ENCODE assay signal across 11 mouse cellular contexts in the genomic region with DNA sequence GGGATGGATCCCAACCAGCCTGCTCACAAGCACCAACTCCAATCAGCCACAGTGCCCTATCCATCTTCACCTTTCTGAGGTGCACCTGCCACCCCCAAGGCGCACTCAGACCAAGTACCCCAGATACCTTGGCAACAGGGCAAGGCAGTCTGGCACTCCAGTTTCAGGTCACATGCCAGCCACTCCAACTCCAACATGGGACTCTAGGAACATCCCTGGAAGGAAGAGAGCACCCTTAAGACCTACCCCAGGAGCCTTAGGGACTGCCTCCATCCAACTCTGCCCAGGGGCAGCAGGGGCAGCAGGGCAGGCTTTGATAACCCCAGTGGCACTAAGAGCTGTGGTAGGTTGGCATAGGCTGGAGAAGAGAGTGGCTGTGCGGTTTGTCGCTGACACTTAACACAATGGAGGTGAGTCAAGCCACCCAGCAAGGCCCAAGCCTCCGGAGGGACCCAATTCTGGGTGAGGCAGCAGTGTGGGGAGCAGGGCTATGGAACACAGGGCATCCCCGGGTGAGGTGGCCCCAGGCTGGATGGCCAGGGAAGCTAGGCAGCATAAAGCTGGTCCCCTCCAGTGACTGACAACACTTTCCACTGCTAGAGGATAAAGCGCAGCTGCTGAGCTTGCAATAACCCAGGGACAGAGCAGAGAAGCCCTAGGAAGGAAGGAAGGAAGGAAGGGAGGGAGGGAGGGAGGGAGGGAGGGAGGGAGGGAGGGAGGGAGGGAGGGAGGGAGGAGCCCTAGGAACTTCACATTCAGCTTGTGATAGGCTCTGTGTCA. TPM values are rescaled to one million over a fixed set of nuclear protein-coding genes. Genes with fewer than 3 reads are reported as not detected.
DNase-seq lines count a peak whose midpoint lies in the region; ATAC-seq and TF ChIP-seq lines count a peak whose summit lies in the region.
"Had no signal": no experiment of that assay in that cellular context is flagged by ENCODE, and none has a peak within 500 bp of the region (broad histone marks: within the 10 kb centered on the region; RNA-seq: fewer than 3 reads in every experiment).

No protein-coding gene starts in this region.

- 47% methylated on average over 6 of the region's 6 CpGs for WGBS in cerebellum, adult 2 months
- 71% methylated on average over 6 of the region's 6 CpGs for WGBS in kidney, embryonic 14.5 days
- WGBS in midbrain, embryonic 14.5 days: 76% methylated on average over 6 of the region's 6 CpGs
- WGBS in midbrain, embryonic 11.5 days: 78% methylated on average over 6 of the region's 6 CpGs
- 52% methylated on average over 5 of the region's 6 CpGs for WGBS in macrophage (ENCODE audit: missing documents)

- H3K4me2 ChIP-seq in kidney, embryonic 14.5 days (replicated peaks; ENCODE audit: low read depth, low read length): no peak overlapping the region
- no peak overlapping the region for H3K4me2 ChIP-seq in midbrain, embryonic 14.5 days (ENCODE audit: low read length)
- H3K4me2 ChIP-seq in midbrain, embryonic 11.5 days: no peak overlapping the region

- no peak overlapping the region for H3K27ac ChIP-seq in cerebellum, adult 2 months (ENCODE audit: insufficient read depth, low read length)
- H3K27ac ChIP-seq in kidney, embryonic 14.5 days (ENCODE audit: low read depth, low read length): 0 out of 2 replicates have a peak overlapping the region, but pooled peaks have one; percentile 1
- no peak overlapping the region for H3K27ac ChIP-seq in midbrain, embryonic 14.5 days (replicated peaks; ENCODE audit: low read depth, low read length)
- no peak overlapping the region for H3K27ac ChIP-seq in midbrain, embryonic 11.5 days (ENCODE audit: low read depth, low read length)
- H3K27ac ChIP-seq in macrophage: peak overlapping the region; percentile 99
- H3K27ac ChIP-seq: liver, embryonic 14.5 days had no signal

- peaks cover 47% of the 10 kb centered on the region for H3K4me1 ChIP-seq in cerebellum, adult 2 months (ENCODE audit: control insufficient read depth, insufficient read depth, low read length)
- peaks cover 42% of the 10 kb centered on the region for H3K4me1 ChIP-seq in kidney, embryonic 14.5 days (ENCODE audit: control insufficient read depth, insufficient read depth, low read length)
- H3K4me1 ChIP-seq in midbrain, embryonic 14.5 days (ENCODE audit: control insufficient read depth, insufficient read depth, low read length): peaks cover 33% of the 10 kb centered on the region
- H3K4me1 ChIP-seq in midbrain, embryonic 11.5 days (ENCODE audit: control insufficient read depth, insufficient read depth, low read length): peaks cover 31% of the 10 kb centered on the region

- ATAC-seq in kidney, embryonic 14.5 days (ENCODE audit: low FRiP score, low TSS enrichment): no peak
- ATAC-seq in midbrain, embryonic 14.5 days (ENCODE audit: low FRiP score, low TSS enrichment): no peak
- ATAC-seq in midbrain, embryonic 11.5 days (ENCODE audit: low FRiP score): no peak

- no peak for TF ChIP-seq POLR2A in cerebellum, adult 2 months (IDR thresholded peaks at IDR 0.05; ENCODE audit: borderline replicate concordance, insufficient read depth, low read length)

- peaks cover 9% of the 10 kb centered on the region; the same call in 1 of the 2 replicates for H3K36me3 ChIP-seq in kidney, embryonic 14.5 days (ENCODE audit: control insufficient read depth, insufficient read depth, low read length)
- H3K36me3 ChIP-seq in midbrain, embryonic 14.5 days (ENCODE audit: control insufficient read depth, insufficient read depth, low read length): no peaks in the 10 kb centered on the region
- no peaks in the 10 kb centered on the region for H3K36me3 ChIP-seq in midbrain, embryonic 11.5 days (ENCODE audit: control insufficient read depth, insufficient read depth, low read length)
- H3K36me3 ChIP-seq in macrophage (ENCODE audit: inconsistent target): peaks cover 6% of the 10 kb centered on the region

- DNase-seq in cerebellum, adult 2 months: peak in 1 of 2 experiments; percentile 41
- DNase-seq in cerebellum, postnatal 10 days: no peak
- no peak for DNase-seq in kidney, adult 18-20 months
- no peak for DNase-seq in midbrain, embryonic 14.5 days
- no peak for DNase-seq in midbrain, embryonic 11.5 days (ENCODE audit: low spot score, missing footprints)
- no peak for DNase-seq in embryo, embryonic 10.5 days (ENCODE audit: low spot score)
- DNase-seq: embryo, embryonic 11 days had no signal

- no peak for TF ChIP-seq CTCF in cerebellum, adult 2 months (IDR thresholded peaks at IDR 0.05; ENCODE audit: borderline replicate concordance, insufficient read depth, low read depth, low read length)

- no peaks in the 10 kb centered on the region for H3K9me3 ChIP-seq in kidney, embryonic 14.5 days (ENCODE audit: control insufficient read depth, low read length)
- H3K9me3 ChIP-seq in midbrain, embryonic 14.5 days (ENCODE audit: control insufficient read depth, low read length): no peaks in the 10 kb centered on the region
- no peaks in the 10 kb centered on the region for H3K9me3 ChIP-seq in midbrain, embryonic 11.5 days (ENCODE audit: control insufficient read depth, low read length)
- H3K9me3 ChIP-seq: forebrain, embryonic 10.5 days had no signal

- peak overlapping the region; percentile 23 for H3K4me3 ChIP-seq in cerebellum, adult 2 months (replicated peaks; ENCODE audit: insufficient read depth, low read depth, low read length)
- no peak overlapping the region for H3K4me3 ChIP-seq in kidney, embryonic 14.5 days (ENCODE audit: low read length)
- no peak overlapping the region for H3K4me3 ChIP-seq in midbrain, embryonic 14.5 days (replicated peaks; ENCODE audit: low read depth, low read length)
- no peak overlapping the region for H3K4me3 ChIP-seq in midbrain, embryonic 11.5 days (ENCODE audit: low read depth, low read length)
- H3K4me3 ChIP-seq in macrophage (ENCODE audit: inconsistent target): peak overlapping the region; percentile 97; the same call in 1 of the 2 replicates

- H3K27me3 ChIP-seq in cerebellum, adult 2 months (ENCODE audit: control insufficient read depth, insufficient read depth, low read length): no peaks in the 10 kb centered on the region
- no peaks in the 10 kb centered on the region for H3K27me3 ChIP-seq in kidney, embryonic 14.5 days (ENCODE audit: control insufficient read depth, insufficient read depth, low read length)
- H3K27me3 ChIP-seq in midbrain, embryonic 14.5 days (ENCODE audit: control insufficient read depth, insufficient read depth, low read length): peaks cover 34% of the 10 kb centered on the region
- H3K27me3 ChIP-seq in midbrain, embryonic 11.5 days (ENCODE audit: control insufficient read depth, insufficient read depth, low read length): peaks cover 34% of the 10 kb centered on the region

- H3K9ac ChIP-seq in kidney, embryonic 14.5 days (ENCODE audit: low read depth, low read length): no peak overlapping the region
- 0 out of 2 replicates have a peak overlapping the region, but pooled peaks have one; percentile 20 for H3K9ac ChIP-seq in midbrain, embryonic 14.5 days (replicated peaks; ENCODE audit: low read length)
- H3K9ac ChIP-seq in midbrain, embryonic 11.5 days (ENCODE audit: low read length): no peak overlapping the region
- H3K9ac ChIP-seq: liver, embryonic 14.5 days had no signal

- H3K79me2 ChIP-seq in macrophage (ENCODE audit: inconsistent target): peaks cover 81% of the 10 kb centered on the region

RNA-seq across cellular contexts. Expression of gene Sh2b3, which starts 4.9 kb away (rescaled TPM):
- polyA plus RNA-seq in cerebellum, adult 2 months (2012; rRNA removed): 30.8 and 31.7 TPM in 2 replicates
- polyA plus RNA-seq in kidney, embryonic 14.5 days (2014; fragmentation: Nextera tagmentation; extraction: Ambion mirVana): 18.1 and 22.9 TPM in 2 replicates
- 6.1 and 7.8 TPM in 2 replicates for polyA plus RNA-seq in midbrain, embryonic 14.5 days (2014; fragmentation: Nextera tagmentation; extraction: Ambion mirVana)
- polyA plus RNA-seq in midbrain, embryonic 11.5 days (2014; fragmentation: Nextera tagmentation; extraction: Ambion mirVana): 5.8 and 9.4 TPM in 2 replicates
- 100 to 1,000 TPM in 1 of 26 experiments, 10 to 100 TPM in 25; 32.2 to 111 (median 70.7) TPM for total RNA-seq in macrophage (2018; cell fraction: chromatin; rRNA removed)
- total RNA-seq in macrophage (2018; cell fraction: cytosol; rRNA removed): 10 to 100 TPM; 29.7 to 65.3 (median 45.4) TPM
- total RNA-seq in macrophage (2018; cell fraction: nucleus; rRNA removed): 100 to 1,000 TPM in 4 of 26 experiments, 10 to 100 TPM in 22; 39.5 to 128 (median 64.9) TPM
- 36.0 to 49.5 TPM (median 47.2 TPM) in 3 replicates for polyA plus RNA-seq in macrophage (2018)

RNA-seq across cellular contexts. Expression of gene Pheta1, which starts 16.2 kb away (rescaled TPM):
- polyA plus RNA-seq in cerebellum, adult 2 months (2012; rRNA removed): 17.6 and 19.0 TPM in 2 replicates
- 16.1 and 22.6 TPM in 2 replicates for polyA plus RNA-seq in kidney, embryonic 14.5 days (2014; fragmentation: Nextera tagmentation; extraction: Ambion mirVana)
- 36.8 and 40.1 TPM in 2 replicates for polyA plus RNA-seq in midbrain, embryonic 14.5 days (2014; fragmentation: Nextera tagmentation; extraction: Ambion mirVana)
- 25.9 and 27.9 TPM in 2 replicates for polyA plus RNA-seq in midbrain, embryonic 11.5 days (2014; fragmentation: Nextera tagmentation; extraction: Ambion mirVana)
- total RNA-seq in macrophage (2018; cell fraction: chromatin; rRNA removed): 10 to 100 TPM in 6 of 26 experiments, 1 to 10 TPM in 20; 2.0 to 20.7 (median 7.2) TPM
- total RNA-seq in macrophage (2018; cell fraction: cytosol; rRNA removed): 1 to 10 TPM; 1.7 to 6.5 (median 3.9) TPM
- total RNA-seq in macrophage (2018; cell fraction: nucleus; rRNA removed): 10 to 100 TPM in 4 of 26 experiments, 1 to 10 TPM in 22; 2.3 to 11.9 (median 6.9) TPM
- polyA plus RNA-seq in macrophage (2018): 0.86 to 5.2 TPM (median 3.8 TPM) in 3 replicates

Comparison
In these comparisons a context has a peak if more than half of its experiments do, and no peak if none do; other contexts are left out.
1. H3K27ac ChIP-seq: peak in kidney, embryonic 14.5 days (single experiment) and macrophage (single experiment); none in cerebellum, adult 2 months (single experiment), midbrain, embryonic 14.5 days (single experiment) and midbrain, embryonic 11.5 days (single experiment).
2. H3K4me3 ChIP-seq: peak in cerebellum, adult 2 months (single experiment) and macrophage (single experiment); none in kidney, embryonic 14.5 days (single experiment), midbrain, embryonic 14.5 days (single experiment) and midbrain, embryonic 11.5 days (single experiment).